Mouse (Mus musculus) retina, postnatal 1 day (tissue): ENCODE results near the gene Zfpm1.
"Not testable (repeated sequence)": the region's sequence is repeated elsewhere in the genome, so short reads cannot be mapped to it uniquely, and the experiment has no call there.

Source experiments
- DNase-seq: peaks from one replicate; pipeline ENCODE4 v3.0.0-alpha.2; 2012

Gene Zfpm1

DNA sequence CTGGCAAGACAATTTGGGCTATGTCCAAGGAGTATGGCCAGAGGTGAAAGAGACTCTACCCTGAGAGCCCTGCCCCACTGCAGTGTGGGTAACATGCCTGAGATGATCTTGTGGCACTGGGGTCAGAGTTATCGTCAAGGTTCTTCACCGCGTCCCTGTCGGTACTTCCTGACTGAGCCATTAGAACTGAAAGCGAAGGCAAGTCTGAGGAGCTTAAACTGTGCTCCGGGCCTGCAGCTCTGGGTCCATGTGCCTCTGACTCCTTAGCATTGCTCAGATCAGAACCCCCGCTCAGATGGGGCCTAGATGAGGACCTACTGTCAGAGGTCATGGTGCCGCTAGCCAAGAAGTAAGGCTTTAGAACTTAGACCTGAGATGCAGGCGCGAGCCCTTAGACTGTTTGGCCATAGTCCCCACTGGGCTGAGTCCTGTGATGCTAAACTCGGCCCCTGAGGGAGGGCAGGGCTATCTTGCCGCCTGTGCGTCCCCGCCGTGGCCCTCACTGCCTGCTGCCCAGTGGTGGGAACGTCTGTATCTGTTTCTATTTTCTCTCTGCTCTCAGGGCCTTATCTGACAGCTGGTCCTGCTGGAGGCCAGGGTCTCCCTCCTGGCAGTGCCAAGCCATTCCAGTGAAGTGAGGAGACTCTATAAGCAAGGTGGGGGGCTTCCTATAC is 17.8 kb downstream of the Zfpm1 start:
- DNase-seq: no peak

DNA sequence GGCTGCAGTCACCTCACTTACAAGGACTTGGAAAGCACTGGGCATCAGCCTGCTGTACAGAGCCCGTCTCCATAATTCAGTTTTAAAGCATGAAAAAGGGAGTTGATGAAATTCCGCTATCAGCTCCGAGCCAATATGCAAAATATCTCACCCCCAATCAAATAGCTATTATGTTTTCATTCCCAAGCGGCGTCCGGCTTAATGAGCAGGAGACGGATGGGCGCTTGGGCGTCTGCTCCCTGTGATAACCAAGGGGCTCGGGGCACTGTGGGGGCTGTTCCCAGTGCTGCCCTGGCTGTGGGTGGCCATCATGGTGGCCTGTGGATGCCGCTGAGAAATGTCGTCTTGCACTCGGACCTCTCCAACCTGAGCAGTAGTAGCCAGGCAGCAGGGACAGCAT is 19.1 kb downstream of the Zfpm1 start:
- no peak for DNase-seq

GRCm38 (mm10) chr8:122301866-122302265 is 19.9 kb downstream of the Zfpm1 start:
- no peak for DNase-seq

GRCm38 (mm10) chr8:122303451-122303850 is 21.5 kb downstream of the Zfpm1 start:
- DNase-seq: no peak

GRCm38 (mm10) chr8:122304058-122304457 is 22.1 kb downstream of the Zfpm1 start:
- peak; percentile 50 for DNase-seq

GRCm38 (mm10) chr8:122306660-122307399 is 24.9 kb downstream of the Zfpm1 start:
- DNase-seq: no peak

DNA sequence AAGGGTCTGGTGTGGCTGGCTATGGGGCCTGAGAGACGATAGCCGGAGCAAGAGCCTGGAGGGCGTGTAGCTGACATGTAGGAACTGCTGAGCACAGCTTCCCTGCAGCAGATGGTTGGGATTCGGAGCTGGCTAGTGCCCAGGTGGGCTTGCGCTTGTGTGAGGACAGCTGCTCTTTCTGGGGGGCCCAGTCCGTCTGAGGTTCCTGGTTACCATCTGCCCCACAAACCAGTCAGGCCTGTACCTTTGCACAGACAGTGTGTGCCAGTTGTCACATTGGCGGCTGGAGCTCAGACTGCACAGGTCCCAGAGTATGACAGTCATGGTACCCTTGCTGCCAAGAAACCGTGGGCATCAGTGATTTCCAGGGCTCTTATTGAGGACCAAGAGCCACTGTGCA is 25.9 kb downstream of the Zfpm1 start:
- DNase-seq: no peak

GRCm38 (mm10) chr8:122309272-122309671 is 27.3 kb downstream of the Zfpm1 start:
- DNase-seq: no peak

DNA sequence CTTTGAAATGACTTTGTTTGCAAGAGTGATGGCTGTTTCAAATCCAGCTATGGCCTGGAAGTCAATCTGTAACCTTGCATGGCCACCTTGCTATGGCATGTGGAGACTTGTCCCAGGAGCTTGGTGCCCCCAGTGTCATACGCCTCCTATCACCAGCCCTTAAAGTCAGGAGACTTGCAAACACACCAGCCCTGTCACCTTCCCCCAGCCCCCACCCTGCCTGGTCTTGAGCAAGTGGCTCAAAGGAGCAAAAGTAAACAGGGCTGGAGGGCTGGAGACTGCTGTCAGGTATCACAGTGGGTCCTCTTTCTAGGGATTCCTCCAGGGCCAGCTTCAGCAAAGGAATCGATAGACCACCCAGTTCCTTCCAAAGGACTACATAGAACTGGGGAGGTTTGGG is 29.2 kb downstream of the Zfpm1 start:
- no peak for DNase-seq

- no peak for DNase-seq
Measured at GRCm38 (mm10) chr8:122312553-122312952, 30.6 kb downstream of the Zfpm1 start.

GRCm38 (mm10) chr8:122313310-122313709 is 31.4 kb downstream of the Zfpm1 start:
- DNase-seq: no peak

DNA sequence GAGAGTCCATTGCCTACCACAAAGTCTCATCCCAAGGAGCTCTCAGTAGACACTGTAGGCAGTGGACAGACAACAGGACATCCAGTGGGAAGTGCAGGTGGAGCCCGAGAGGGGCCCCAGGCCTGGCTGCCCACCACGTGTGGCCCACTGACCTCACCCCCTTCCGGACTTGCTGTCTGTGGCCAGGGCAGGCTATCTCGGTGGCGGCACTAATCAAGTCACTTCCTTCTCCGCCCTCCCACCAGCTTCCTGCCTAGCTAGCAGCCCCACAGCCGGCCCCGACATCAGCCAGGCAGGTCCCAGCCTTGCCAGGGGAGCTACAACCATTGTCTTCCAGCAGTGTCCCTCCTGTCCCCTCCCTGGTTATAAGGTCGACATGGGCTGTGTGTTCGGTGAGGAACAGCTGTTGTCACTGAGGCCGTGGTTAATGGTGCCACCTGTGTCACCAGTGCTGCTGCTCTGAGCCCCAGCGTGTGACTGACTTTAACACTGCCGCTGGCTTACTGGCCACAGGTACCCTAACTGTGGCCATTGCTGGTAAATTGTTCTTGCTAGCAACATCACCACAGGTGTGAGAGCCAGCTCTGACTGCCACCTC is 33.1 kb downstream of the Zfpm1 start:
- DNase-seq: no peak

GRCm38 (mm10) chr8:122316402-122316801 is 34.5 kb downstream of the Zfpm1 start:
- no peak for DNase-seq

DNA sequence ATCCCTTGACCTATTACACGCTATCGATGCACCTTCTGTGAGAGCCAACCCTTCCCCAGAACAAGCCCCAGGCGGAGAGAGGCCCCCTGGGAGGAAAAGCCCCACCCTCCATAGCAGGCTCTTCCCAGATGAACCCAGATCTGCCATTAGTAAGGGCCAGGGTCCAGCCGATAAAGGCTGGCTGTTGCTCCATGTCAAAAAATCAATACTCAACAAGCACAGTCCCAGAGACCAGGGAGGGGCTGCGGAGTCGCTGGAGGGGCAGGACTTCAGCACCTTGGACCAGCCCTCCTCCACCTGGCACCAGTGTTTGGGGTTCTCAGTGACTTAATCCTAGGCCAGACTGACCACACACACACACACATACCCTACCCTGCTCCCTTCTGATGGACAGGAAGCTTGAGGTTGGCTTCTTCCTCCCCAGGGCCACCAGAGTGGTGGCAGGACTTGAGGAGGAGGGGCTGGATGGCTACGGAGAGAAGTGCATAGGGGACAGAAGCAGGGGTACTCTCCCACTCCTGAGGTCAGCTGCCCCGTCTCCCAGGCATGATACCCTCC is 36.1 kb downstream of the Zfpm1 start:
- no peak for DNase-seq

- no peak for DNase-seq
Measured at GRCm38 (mm10) chr8:122319045-122319707, 37.2 kb downstream of the Zfpm1 start.

GRCm38 (mm10) chr8:122319708-122320075 is 37.8 kb downstream of the Zfpm1 start:
- DNase-seq: no peak

GRCm38 (mm10) chr8:122320541-122320940 is 38.6 kb downstream of the Zfpm1 start:
- DNase-seq: no peak

GRCm38 (mm10) chr8:122321455-122321921 is 39.5 kb downstream of the Zfpm1 start:
- DNase-seq: no peak

GRCm38 (mm10) chr8:122322126-122322525 is 40.2 kb downstream of the Zfpm1 start:
- no peak for DNase-seq

DNA sequence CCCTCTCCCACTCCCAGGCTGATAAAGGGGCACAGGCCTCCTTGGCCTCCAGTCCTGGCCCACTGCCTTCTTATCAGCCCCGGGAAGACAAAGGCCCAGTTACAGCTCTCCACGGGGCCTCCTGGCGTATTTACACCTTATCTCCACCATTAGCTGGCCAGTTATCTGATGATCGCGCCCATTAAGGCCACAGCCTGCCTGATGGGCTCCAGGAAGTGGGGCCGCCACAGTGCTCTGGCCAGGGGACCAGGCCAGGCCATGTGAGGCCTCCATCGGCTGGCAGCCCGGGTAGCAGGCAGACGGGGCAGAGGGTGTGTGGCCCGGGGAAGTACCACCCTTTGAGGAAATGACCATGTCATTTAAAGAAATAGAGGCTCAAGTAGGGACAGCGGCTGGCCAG is 40.9 kb downstream of the Zfpm1 start:
- DNase-seq: no peak

DNA sequence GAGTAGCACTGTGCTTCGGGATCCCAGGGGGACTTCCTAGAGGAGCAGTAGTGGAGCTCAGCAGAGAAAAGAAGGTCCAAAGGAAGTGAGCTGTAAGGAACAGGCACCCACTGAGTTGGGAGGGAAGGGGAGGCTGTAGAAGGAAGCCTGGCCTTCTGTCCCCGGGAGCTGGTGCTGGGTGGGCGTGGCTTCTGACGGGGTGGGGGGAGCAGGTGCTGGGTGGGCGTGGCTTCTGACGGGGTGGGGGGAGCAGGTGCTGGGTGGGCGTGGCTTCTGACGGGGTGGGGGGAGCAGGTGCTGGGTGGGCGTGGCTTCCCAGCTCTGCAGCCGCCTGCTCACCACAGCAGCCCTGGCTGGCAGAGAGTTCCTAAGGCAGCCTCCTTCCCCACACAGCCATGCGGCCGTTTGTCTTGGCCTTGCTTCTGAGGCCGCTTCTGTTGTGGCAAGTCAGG is 42.0 kb downstream of the Zfpm1 start:
- DNase-seq: not testable (repeated sequence)

GRCm38 (mm10) chr8:122325196-122325595 is 43.3 kb downstream of the Zfpm1 start:
- DNase-seq: no peak

DNA sequence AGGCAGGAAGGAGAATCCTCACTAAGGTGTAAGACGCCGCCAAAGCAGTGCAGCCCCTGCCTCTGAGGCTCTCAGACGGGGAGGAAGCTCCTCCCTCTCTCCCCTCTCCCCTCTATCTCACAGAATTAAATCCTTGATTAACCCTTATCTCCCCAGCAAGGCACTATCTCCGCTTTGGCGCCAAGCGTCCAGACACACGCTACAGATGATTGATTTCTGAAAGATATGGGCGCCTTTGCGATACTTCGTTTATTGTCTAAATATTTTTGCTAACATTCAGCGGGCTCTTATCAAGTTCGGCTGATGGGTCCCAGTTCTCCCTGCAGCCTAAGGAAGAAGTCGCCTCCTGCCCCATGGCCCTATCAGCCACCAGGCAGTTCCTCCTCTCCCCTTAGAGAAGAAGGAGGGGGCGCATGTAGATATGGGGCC is 44.2 kb downstream of the Zfpm1 start:
- DNase-seq: no peak
